Mouse (Mus musculus): ENCODE results near the gene Hoxb5. TPM values are rescaled to one million over a fixed set of nuclear protein-coding genes. Genes with fewer than 3 reads are reported as not detected.

Gene Hoxb5
- polyA plus RNA-seq, 1 experiment from 2014 or later, result 0.07 TPM

GRCm38 (mm10) chr11:96264390-96265020, 38.6 kb upstream of the Hoxb5 start:
- Histone ChIP-seq H3K4me1 (peaks cover 4% of the 10 kb centered on the region; the same call in 1 of the 2 replicates), H3K36me3 (replicated peaks) (no peaks in the 10 kb centered on the region), H3K27ac (replicated peaks) (no peak overlapping the region), H3K9me3 (no peaks in the 10 kb centered on the region), H3K4me3 (no peak overlapping the region), H3K27me3 (replicated peaks; ENCODE audit: low read depth, poor library complexity, severe bottlenecking) (peaks cover 100% of the 10 kb centered on the region)
- WGBS, result 2% methylated on average over 8 of the region's 8 CpGs
- peak; percentile 48 for DNase-seq (ENCODE audit: low spot score)

- H3K27ac ChIP-seq (replicated peaks), result no peak overlapping the region
- DNase-seq (ENCODE audit: low spot score), result peak; percentile 21
- 1% methylated on average over 7 of the region's 7 CpGs for WGBS
Measured at GRCm38 (mm10) chr11:96265954-96266353, 37.2 kb upstream of the Hoxb5 start.

GRCm38 (mm10) chr11:96267021-96267920, 35.9 kb upstream of the Hoxb5 start:
- H3K27me3 ChIP-seq (replicated peaks; ENCODE audit: low read depth, poor library complexity, severe bottlenecking), result peaks cover 100% of the 10 kb centered on the region
- peaks cover 7% of the 10 kb centered on the region for H3K4me1 ChIP-seq
- 10% methylated on average over 7 of the region's 7 CpGs for WGBS
- no peaks in the 10 kb centered on the region for H3K9me3 ChIP-seq
- peak; percentile 28 for DNase-seq (ENCODE audit: low spot score)
- no peaks in the 10 kb centered on the region for H3K36me3 ChIP-seq (replicated peaks)
- H3K27ac ChIP-seq (replicated peaks), result no peak overlapping the region
- H3K4me3 ChIP-seq, result no peak overlapping the region

More at GRCm38 (mm10) chr11:96265954-96266353, 37.2 kb upstream of the Hoxb5 start:
- H3K36me3 ChIP-seq (replicated peaks), result no peaks in the 10 kb centered on the region
- no peaks in the 10 kb centered on the region for H3K4me1 ChIP-seq
- no peaks in the 10 kb centered on the region for H3K9me3 ChIP-seq
- H3K27me3 ChIP-seq (replicated peaks; ENCODE audit: low read depth, poor library complexity, severe bottlenecking), result peaks cover 100% of the 10 kb centered on the region
- no peak overlapping the region for H3K4me3 ChIP-seq

- no peak for DNase-seq (ENCODE audit: low spot score)
- Histone ChIP-seq H3K4me1 (peaks cover 11% of the 10 kb centered on the region), H3K27me3 (replicated peaks; ENCODE audit: low read depth, poor library complexity, severe bottlenecking) (peaks cover 100% of the 10 kb centered on the region), H3K27ac (replicated peaks) (no peak overlapping the region), H3K4me3 (no peak overlapping the region), H3K36me3 (replicated peaks) (no peaks in the 10 kb centered on the region), H3K9me3 (no peaks in the 10 kb centered on the region)
- WGBS, result 0% methylated on average over 1 of the region's 1 CpGs
Measured at GRCm38 (mm10) chr11:96268031-96268745, 34.9 kb upstream of the Hoxb5 start.

- no peak overlapping the region for H3K4me3 ChIP-seq
- H3K4me1 ChIP-seq, result peaks cover 11% of the 10 kb centered on the region
- under 1% methylated on average over 19 of the region's 19 CpGs for WGBS
- H3K9me3 ChIP-seq, result no peaks in the 10 kb centered on the region
- H3K27ac ChIP-seq (replicated peaks), result no peak overlapping the region
- no peak for DNase-seq (ENCODE audit: low spot score)
- peaks cover 100% of the 10 kb centered on the region for H3K27me3 ChIP-seq (replicated peaks; ENCODE audit: low read depth, poor library complexity, severe bottlenecking)
- H3K36me3 ChIP-seq (replicated peaks), result no peaks in the 10 kb centered on the region
Measured at GRCm38 (mm10) chr11:96269869-96270268, 33.3 kb upstream of the Hoxb5 start.

- H3K36me3 ChIP-seq (replicated peaks), result no peaks in the 10 kb centered on the region
- peaks cover 11% of the 10 kb centered on the region for H3K4me1 ChIP-seq
- H3K4me3 ChIP-seq, result peak within 1 kb of the TSS; percentile 6; the same call in 1 of the 2 replicates
- no peak for DNase-seq (ENCODE audit: low spot score)
- under 1% methylated on average over 40 of the region's 40 CpGs for WGBS
- H3K27ac ChIP-seq (replicated peaks), result no peak within 1 kb of the TSS
- H3K9me3 ChIP-seq, result no peaks in the 10 kb centered on the region
- H3K27me3 ChIP-seq (replicated peaks; ENCODE audit: low read depth, poor library complexity, severe bottlenecking), result peaks cover 100% of the 10 kb centered on the region
Measured at GRCm38 (mm10) chr11:96270996-96271540, 32.1 kb upstream of the Hoxb5 start, which contains the start of gene Hoxb9. Gene Hoxb9 (plus strand): TSS chr11:96271457.

- DNase-seq (ENCODE audit: low spot score), result no peak
- H3K9me3 ChIP-seq, result no peaks in the 10 kb centered on the region
- no peaks in the 10 kb centered on the region for H3K36me3 ChIP-seq (replicated peaks)
- H3K27ac ChIP-seq (replicated peaks), result no peak overlapping the region
- H3K4me1 ChIP-seq, result peaks cover 11% of the 10 kb centered on the region
- peak overlapping the region; percentile 6; the same call in 1 of the 2 replicates for H3K4me3 ChIP-seq
- under 1% methylated on average over 52 of the region's 52 CpGs for WGBS
- peaks cover 100% of the 10 kb centered on the region for H3K27me3 ChIP-seq (replicated peaks; ENCODE audit: low read depth, poor library complexity, severe bottlenecking)
Measured at GRCm38 (mm10) chr11:96271541-96272011, 31.6 kb upstream of the Hoxb5 start.

- no peak for DNase-seq (ENCODE audit: low spot score)
- Histone ChIP-seq H3K27me3 (replicated peaks; ENCODE audit: low read depth, poor library complexity, severe bottlenecking) (peaks cover 100% of the 10 kb centered on the region), H3K36me3 (replicated peaks) (no peaks in the 10 kb centered on the region), H3K27ac (replicated peaks) (no peak overlapping the region), H3K4me3 (no peak overlapping the region; the same call in 1 of the 2 replicates), H3K9me3 (no peaks in the 10 kb centered on the region), H3K4me1 (peaks cover 11% of the 10 kb centered on the region)
- under 1% methylated on average over 58 of the region's 58 CpGs for WGBS
Measured at GRCm38 (mm10) chr11:96272024-96272921, 30.9 kb upstream of the Hoxb5 start.

GRCm38 (mm10) chr11:96274428-96274827, 28.7 kb upstream of the Hoxb5 start:
- 4% methylated on average over 10 of the region's 10 CpGs for WGBS
- DNase-seq (ENCODE audit: low spot score), result no peak

GRCm38 (mm10) chr11:96275896-96276295, 27.2 kb upstream of the Hoxb5 start:
- 7% methylated on average over 4 of the region's 4 CpGs for WGBS
- no peak for DNase-seq (ENCODE audit: low spot score)
- Histone ChIP-seq H3K27me3 (replicated peaks; ENCODE audit: low read depth, poor library complexity, severe bottlenecking) (peaks cover 100% of the 10 kb centered on the region), H3K4me3 (no peak overlapping the region), H3K4me1 (peaks cover 11% of the 10 kb centered on the region), H3K36me3 (replicated peaks) (no peaks in the 10 kb centered on the region), H3K9me3 (no peaks in the 10 kb centered on the region), H3K27ac (replicated peaks) (no peak overlapping the region)

More at GRCm38 (mm10) chr11:96274428-96274827, 28.7 kb upstream of the Hoxb5 start:
- H3K27ac ChIP-seq (replicated peaks), result no peak overlapping the region
- H3K27me3 ChIP-seq (replicated peaks; ENCODE audit: low read depth, poor library complexity, severe bottlenecking), result peaks cover 100% of the 10 kb centered on the region
- H3K9me3 ChIP-seq, result no peaks in the 10 kb centered on the region
- H3K4me1 ChIP-seq, result peaks cover 11% of the 10 kb centered on the region
- no peaks in the 10 kb centered on the region for H3K36me3 ChIP-seq (replicated peaks)
- no peak overlapping the region for H3K4me3 ChIP-seq
